ENCODE assay signal across 8 mouse cellular contexts in the genomic region with DNA sequence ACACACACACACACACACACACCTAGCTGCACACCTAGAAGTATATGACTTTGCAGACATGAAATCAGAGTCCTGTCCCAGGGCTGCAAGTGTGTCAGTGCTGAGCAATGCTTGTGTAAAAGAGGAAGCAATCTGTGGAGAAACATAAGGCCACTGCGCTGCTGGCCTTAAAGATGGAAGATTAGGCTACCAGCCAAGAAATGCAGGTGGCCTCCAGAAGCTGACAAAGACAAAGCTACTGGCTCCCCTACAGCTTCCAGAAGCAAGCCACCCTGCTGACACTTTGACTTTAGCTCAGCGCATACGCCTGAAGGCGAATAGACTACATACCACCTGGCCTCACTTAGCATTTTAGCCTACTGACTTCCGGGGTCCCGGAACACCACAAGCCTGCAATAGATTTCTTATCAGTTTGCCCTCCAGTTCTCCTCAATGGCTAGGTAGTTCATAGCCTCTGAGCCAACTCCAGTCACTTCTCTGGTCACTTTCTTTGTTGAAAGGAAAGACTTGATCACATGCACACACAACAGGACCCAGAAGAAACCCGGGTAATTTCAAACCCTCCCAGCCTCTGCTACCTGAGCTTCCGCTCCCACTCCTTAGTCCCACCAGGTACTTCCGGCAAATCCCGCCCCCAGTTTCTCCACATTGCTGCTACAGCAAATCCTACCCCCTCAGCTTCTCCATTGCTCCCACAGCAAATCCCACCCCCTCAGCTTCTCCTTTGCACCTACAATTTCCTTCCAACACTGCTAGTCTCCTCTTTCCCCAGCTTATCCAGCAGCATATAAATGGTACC. TPM values are rescaled to one million over a fixed set of nuclear protein-coding genes. Genes with fewer than 3 reads are reported as not detected.
DNase-seq lines count a peak whose midpoint lies in the region; ATAC-seq and TF ChIP-seq lines count a peak whose summit lies in the region.

No protein-coding gene starts in this region.

- H3K9me3 ChIP-seq in kidney, embryonic 14.5 days (ENCODE audit: control insufficient read depth, low read length) = no peaks in the 10 kb centered on the region
- no peaks in the 10 kb centered on the region for H3K9me3 ChIP-seq in E14TG2a.4 (ENCODE audit: low read length)

- H3K4me3 ChIP-seq in kidney, embryonic 14.5 days (ENCODE audit: low read length) = no peak overlapping the region
- peak overlapping the region; percentile 60 for H3K4me3 ChIP-seq in E14TG2a.4 (replicated peaks; ENCODE audit: low read length)
- no peak overlapping the region for H3K4me3 ChIP-seq in brown adipose tissue, adult 24 weeks (ENCODE audit: insufficient read depth, low read depth, low read length)
- no peak overlapping the region for H3K4me3 ChIP-seq in left cerebral cortex, adult 2 months

- DNase-seq in kidney, adult 18-20 months = peak; percentile 19
- peak; percentile 27 for DNase-seq in kidney, postnatal 14 days
- DNase-seq in urinary bladder, postnatal 14 days (ENCODE audit: low spot score) = no peak
- DNase-seq in left cerebral cortex, adult 2 months (ENCODE audit: extremely low spot score in 1 of 2, low spot score in 2 of 2) = no peak
- DNase-seq in layer of hippocampus, adult 11-12 months (ENCODE audit: low spot score) = no peak

- ATAC-seq in kidney, embryonic 14.5 days (ENCODE audit: low FRiP score, low TSS enrichment) = no peak

- no peak overlapping the region for H3K4me2 ChIP-seq in kidney, embryonic 14.5 days (replicated peaks; ENCODE audit: low read depth, low read length)

- intact Hi-C loops in left cerebral cortex, adult 2 months (cut with DNase I) = no loop called here

- no peaks in the 10 kb centered on the region for H3K36me3 ChIP-seq in kidney, embryonic 14.5 days (ENCODE audit: control insufficient read depth, insufficient read depth, low read length)
- H3K36me3 ChIP-seq in E14TG2a.4 (ENCODE audit: insufficient read depth, low read length) = no peaks in the 10 kb centered on the region

- no peak overlapping the region for H3K9ac ChIP-seq in kidney, embryonic 14.5 days (ENCODE audit: low read depth, low read length)

- 45% methylated on average over 10 of the region's 10 CpGs for WGBS in kidney, embryonic 14.5 days

- no peaks in the 10 kb centered on the region for H3K27me3 ChIP-seq in kidney, embryonic 14.5 days (ENCODE audit: control insufficient read depth, insufficient read depth, low read length)
- H3K27me3 ChIP-seq in E14TG2a.4 (ENCODE audit: insufficient read depth, low read length) = no peaks in the 10 kb centered on the region

- H3K27ac ChIP-seq in kidney, embryonic 14.5 days (ENCODE audit: low read depth, low read length) = no peak overlapping the region
- peak overlapping the region; percentile 62; the same call in 1 of the 2 replicates for H3K27ac ChIP-seq in brown adipose tissue, adult 24 weeks (replicated peaks; ENCODE audit: low read depth, low read length)
- no peak overlapping the region for H3K27ac ChIP-seq in left cerebral cortex, adult 2 months

- peaks cover 8% of the 10 kb centered on the region; the same call in 1 of the 2 replicates for H3K4me1 ChIP-seq in kidney, embryonic 14.5 days (ENCODE audit: control insufficient read depth, insufficient read depth, low read length)
- peaks cover 86% of the 10 kb centered on the region for H3K4me1 ChIP-seq in E14TG2a.4 (replicated peaks; ENCODE audit: low read depth, low read length)
- 0 out of 2 replicates have a peak, but pooled peaks cover 2% of the 10 kb centered on the region for H3K4me1 ChIP-seq in brown adipose tissue, adult 24 weeks (ENCODE audit: control insufficient read depth, insufficient read depth, insufficient read length, low read length)

- TF ChIP-seq CTCF in E14TG2a.4 (conservative IDR thresholded peaks at IDR 0.05; ENCODE audit: low read length) = no peak
- no peak for TF ChIP-seq CTCF in left cerebral cortex, adult 2 months (IDR thresholded peaks at IDR 0.05)

RNA-seq across cellular contexts. Expression of a gene that starts 23.0 kb away (rescaled TPM):
- polyA plus RNA-seq in kidney, embryonic 14.5 days (2014; fragmentation: Nextera tagmentation; extraction: Ambion mirVana) = 159 and 214 TPM in 2 replicates
- 59.2 and 82.6 TPM in 2 replicates for polyA plus RNA-seq in brown adipose tissue, adult 24 weeks (2012; ENCODE audit: insufficient read depth, insufficient read length, missing spikeins)
- 100 to 1,000 TPM; 228 to 236 TPM for total RNA-seq in left cerebral cortex, adult 2 months (2021)

RNA-seq across cellular contexts. Expression of a gene that starts 31.2 kb away (rescaled TPM):
- polyA plus RNA-seq in kidney, embryonic 14.5 days (2014; fragmentation: Nextera tagmentation; extraction: Ambion mirVana) = 29.0 and 33.4 TPM in 2 replicates
- polyA plus RNA-seq in brown adipose tissue, adult 24 weeks (2012; ENCODE audit: insufficient read depth, insufficient read length, missing spikeins) = 36.8 and 41.5 TPM in 2 replicates
- 10 to 100 TPM; 79.1 to 84.0 TPM for total RNA-seq in left cerebral cortex, adult 2 months (2021)

Comparison
In these comparisons a context has a peak if more than half of its experiments do, and no peak if none do; other contexts are left out.
1. DNase-seq: peak in kidney, adult 18-20 months (single experiment) and kidney, postnatal 14 days (single experiment); none in urinary bladder, postnatal 14 days (single experiment), left cerebral cortex, adult 2 months (0 of 2) and layer of hippocampus, adult 11-12 months (single experiment).